Mouse (Mus musculus) ES-Bruce4 (cell line): ENCODE results near the gene Gm10643.

Source experiments
- CTCF ChIP-seq: IDR thresholded peaks from one replicate; pipeline ENCODE4 v1.8.1; 2011; ENCODE audit warnings: low read depth, low read length
- EP300 ChIP-seq: IDR thresholded peaks from 2 replicates; pipeline ENCODE4 v1.6.1; 2011; ENCODE audit warnings: low read depth, low read length; ENCODE audit not compliant: insufficient read depth
- POLR2A ChIP-seq: IDR thresholded peaks from one replicate; pipeline ENCODE4 v1.8.1; 2011; ENCODE audit warnings: low read length; ENCODE audit not compliant: insufficient read depth

DNA sequence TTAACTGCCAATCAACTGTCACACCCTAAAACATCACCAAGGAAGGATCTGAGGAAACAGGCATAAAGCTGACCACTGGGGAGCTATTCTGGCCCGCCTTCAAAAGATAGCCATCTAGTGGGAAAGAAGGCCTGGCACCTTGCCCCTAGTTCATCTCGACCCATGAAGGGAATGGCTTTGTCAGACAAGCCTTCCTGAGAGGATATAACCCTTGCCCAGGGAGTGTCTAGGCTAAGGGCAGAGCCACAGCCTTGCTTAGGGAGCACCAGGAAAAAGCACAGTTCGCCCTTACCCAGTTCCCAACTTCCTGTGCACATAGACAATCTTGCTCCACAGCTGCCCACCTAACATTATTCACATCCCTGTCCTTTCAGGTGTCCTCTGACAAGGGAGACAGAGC lies 38.7 kb upstream of the Gm10643 start:
- TF ChIP-seq CTCF = no peak
- TF ChIP-seq POLR2A = no peak
- no peak for TF ChIP-seq EP300
